Mouse (Mus musculus) forebrain, postnatal 0 days (tissue): ENCODE measurements around the gene Ugt2a1. TPM values are rescaled to one million over a fixed set of nuclear protein-coding genes. Genes with fewer than 3 reads are reported as not detected.
"Not testable (repeated sequence)": the region's sequence is repeated elsewhere in the genome, so short reads cannot be mapped to it uniquely, and the experiment has no call there.

Experiments used
- ATAC-seq: fragments of 200-750 bp; cut with Nextera tagmentation; 2 replicates; pipeline ENCODE4 v1.8.0; 2017; ENCODE audit warnings: mild to moderate bottlenecking, moderate library complexity
- DNase-seq: peaks from one replicate; pipeline ENCODE4 v3.0.0-alpha.2; 2015
- H3K27ac ChIP-seq: fragments of 300-500 bp; sonication (generic); 2 replicates; pipeline ENCODE4 v1.5.1; 2014; ENCODE audit warnings: low read depth, mild to moderate bottlenecking, antibody characterized with exemption, low read length, moderate library complexity, mixed read lengths
- H3K27me3 ChIP-seq: fragments of 300-500 bp; sonication (generic); 2 replicates; pipeline ENCODE4 v1.6.1; 2014; ENCODE audit warnings: mild to moderate bottlenecking, low read length, mixed read lengths; ENCODE audit not compliant: insufficient read depth
- H3K36me3 ChIP-seq: fragments of 300-500 bp; sonication (generic); 2 replicates; pipeline ENCODE4 v1.6.1; 2014; ENCODE audit warnings: mild to moderate bottlenecking, moderate library complexity; ENCODE audit not compliant: insufficient read depth
- H3K4me1 ChIP-seq: fragments of 300-500 bp; sonication (generic); 2 replicates; pipeline ENCODE4 v1.6.1; 2014; ENCODE audit warnings: antibody characterized with exemption; ENCODE audit not compliant: insufficient read depth
- H3K4me2 ChIP-seq: fragments of 300-500 bp; sonication (generic); 2 replicates; pipeline ENCODE4 v1.6.1; 2014; ENCODE audit warnings: low read depth, mild to moderate bottlenecking, moderate library complexity
- H3K4me3 ChIP-seq: fragments of 300-500 bp; sonication (generic); 2 replicates; pipeline ENCODE4 v1.5.1; 2014; ENCODE audit warnings: low read depth, low read length, mixed read lengths
- H3K9ac ChIP-seq: fragments of 300-500 bp; sonication (generic); 2 replicates; pipeline ENCODE4 v1.6.1; 2014; ENCODE audit warnings: mild to moderate bottlenecking
- H3K9me3 ChIP-seq: fragments of 300-500 bp; sonication (generic); 2 replicates; pipeline ENCODE4 v1.6.1; 2016; ENCODE audit warnings: low read length
- CTCF ChIP-seq: sonication (generic); IDR thresholded peaks from 2 replicates; pipeline ENCODE4 v1.5.1; 2016; ENCODE audit warnings: antibody characterized with exemption, control low read depth, low read depth
- WGBS: fragments of 180-500 bp; shearing (Covaris S2); extraction: QIAGEN DNeasy Blood & Tissue Kit; methylation state at CpG from one replicate; pipeline ENCODE4 v1.1.7; 2014; 5-methylcytosine and 5-hydroxymethylcytosine counted together
- polyA plus RNA-seq: library from polyadenylated mRNA; unstranded; fragments of >200 nt; fragmentation: Nextera tagmentation; extraction: Ambion mirVana; gene quantifications from 2 replicates; pipeline ENCODE4 v1.2.1, GENCODE M21; 2015
- total RNA-seq: library from RNA; depleted of rRNA; stranded (reverse); fragments of >200 nt; gene quantifications from 2 replicates; pipeline ENCODE4 v1.2.3, GENCODE M21; 2014; rRNA removed

Gene Ugt2a1
- total and polyA plus RNA-seq, 2 experiments from 2014 or later, result not detected

DNA sequence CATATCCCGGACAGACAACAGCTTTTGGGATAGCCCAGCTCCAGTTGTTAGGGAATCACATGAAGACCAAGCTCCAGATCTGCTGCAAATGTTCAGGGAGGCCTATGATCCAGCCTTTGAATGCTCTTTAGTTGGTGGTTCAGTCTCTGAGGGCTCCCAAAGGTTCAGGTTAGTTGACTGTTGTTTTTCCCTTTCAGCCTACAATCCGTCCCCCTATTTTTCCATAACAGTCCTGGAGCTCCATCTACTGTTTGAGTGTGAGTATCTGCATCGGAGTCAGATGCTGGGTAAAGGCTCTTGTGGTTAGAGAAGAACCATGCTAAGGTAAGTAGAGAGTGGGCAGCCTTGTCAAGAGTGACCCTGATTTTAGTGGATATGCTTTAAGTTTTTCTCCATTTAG, 54.4 kb downstream of the Ugt2a1 start:
- whole genome bisulfite sequencing, result 48% methylated on average over 3 of the region's 3 CpGs
- peak; percentile 53 for TF ChIP-seq CTCF

DNA sequence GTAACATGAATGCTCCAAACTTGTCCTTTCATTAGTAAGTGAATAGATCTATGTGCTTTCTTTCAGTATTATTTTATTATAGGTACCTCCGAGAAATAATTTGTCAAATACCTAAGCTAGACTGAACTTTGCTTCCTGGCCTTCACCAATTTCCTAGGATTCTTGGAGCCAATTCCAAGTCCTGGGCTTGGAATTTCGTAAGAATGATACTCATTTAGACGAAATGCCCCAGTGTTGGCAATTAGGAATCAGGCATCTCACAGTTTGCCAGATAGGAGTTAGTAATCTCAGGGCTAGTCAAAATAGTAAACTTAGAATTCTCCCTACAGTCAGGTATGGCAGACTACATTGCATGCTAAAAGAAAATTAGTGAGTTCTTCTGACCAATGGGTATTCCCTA, 65.0 kb downstream of the Ugt2a1 start:
- Histone ChIP-seq H3K4me2 (no peak overlapping the region), H3K4me3 (no peak overlapping the region), H3K27me3 (no peaks in the 10 kb centered on the region), H3K27ac (no peak overlapping the region), H3K9ac (no peak overlapping the region), H3K9me3 (no peaks in the 10 kb centered on the region), H3K36me3 (no peaks in the 10 kb centered on the region), H3K4me1 (no peaks in the 10 kb centered on the region)
- 89% methylated on average over 3 of the region's 3 CpGs for WGBS
- no peak for DNase-seq
- no peak for ATAC-seq
- TF ChIP-seq CTCF, result no peak

More for the DNA sequence above, 54.4 kb downstream of the Ugt2a1 start:
- Histone ChIP-seq H3K9me3 (no peaks in the 10 kb centered on the region), H3K9ac (no peak overlapping the region), H3K4me3 (no peak overlapping the region), H3K36me3 (no peaks in the 10 kb centered on the region), H3K4me2 (no peak overlapping the region), H3K27ac (no peak overlapping the region), H3K27me3 (no peaks in the 10 kb centered on the region), H3K4me1 (no peaks in the 10 kb centered on the region)
- ATAC-seq (peak; percentile 29; the same call in 1 of the 2 replicates), DNase-seq (peak; percentile 13)

DNA sequence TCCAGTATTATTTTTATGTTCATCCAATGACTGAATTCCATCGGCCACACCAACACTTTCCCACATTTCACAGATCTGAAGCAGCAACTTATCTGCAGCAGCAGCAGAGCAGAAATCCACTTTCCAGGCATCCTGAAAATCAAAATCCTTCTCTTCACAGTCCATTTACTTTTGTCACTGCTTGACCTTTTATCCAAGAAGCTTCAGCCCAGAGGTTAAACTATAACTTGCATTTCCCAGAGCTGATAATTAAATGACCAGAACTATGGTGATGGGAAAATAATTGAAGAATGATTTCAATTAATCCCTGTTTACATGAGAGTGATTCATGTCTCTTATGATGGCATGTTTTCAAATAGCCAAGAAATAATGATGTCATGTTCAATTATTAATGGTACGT, 66.6 kb downstream of the Ugt2a1 start, which contains the start of gene Ugt2b38:
Ugt2b38 (minus strand) TSS at position 163 of the 400 bp plus-strand sequence.
- H3K4me3 ChIP-seq, ATAC-seq, H3K4me2 ChIP-seq, H3K36me3 ChIP-seq, H3K9me3 ChIP-seq, H3K27ac ChIP-seq, H3K9ac ChIP-seq, DNase-seq, H3K27me3 ChIP-seq, H3K4me1 ChIP-seq: not testable (repeated sequence)
- 93% methylated on average over 1 of the region's 2 CpGs for WGBS

Other genes with a start within 250 kb of the Ugt2a1 start
- gene Ugt2b37, start 236.1 kb downstream of the Ugt2a1 start, total RNA-seq, result not detected in 2 replicates
- not detected in 2 replicates for gene Ugt2b37, start 236.1 kb downstream of the Ugt2a1 start, polyA plus RNA-seq
- gene Ugt2a3, start 153.7 kb downstream of the Ugt2a1 start, total RNA-seq, result not detected in 2 replicates
- not detected in 2 replicates for gene Ugt2a3, start 153.7 kb downstream of the Ugt2a1 start, polyA plus RNA-seq
- gene Ugt2b38, start 66.7 kb downstream of the Ugt2a1 start, total RNA-seq, result not detected in 2 replicates
- gene Ugt2b38, start 66.7 kb downstream of the Ugt2a1 start, polyA plus RNA-seq, result not detected in 2 replicates
- 0.08 TPM in 1 of 2 replicates, not detected in the other for gene Ugt2a2, start 8.6 kb downstream of the Ugt2a1 start, total RNA-seq
- not detected in 2 replicates for gene Ugt2a2, start 8.6 kb downstream of the Ugt2a1 start, polyA plus RNA-seq
- not detected in 2 replicates for gene Gm43638, start 4.1 kb downstream of the Ugt2a1 start, total RNA-seq
- gene Gm43638, start 4.1 kb downstream of the Ugt2a1 start, polyA plus RNA-seq, result not detected in 2 replicates
- not detected in 2 replicates for gene Sult1b1, start 47.3 kb upstream of the Ugt2a1 start, total RNA-seq
- not detected in 2 replicates for gene Sult1b1, start 47.3 kb upstream of the Ugt2a1 start, polyA plus RNA-seq
- gene Sult1d1, start 78.2 kb upstream of the Ugt2a1 start, total RNA-seq, result 0.08 TPM in 1 of 2 replicates, not detected in the other
- gene Sult1d1, start 78.2 kb upstream of the Ugt2a1 start, polyA plus RNA-seq, result 0.11 TPM in 1 of 2 replicates, not detected in the other
- not detected in 2 replicates for gene Sult1e1, start 100.7 kb upstream of the Ugt2a1 start, total RNA-seq
- gene Sult1e1, start 100.7 kb upstream of the Ugt2a1 start, polyA plus RNA-seq, result not detected in 2 replicates
- not detected in 2 replicates for gene Csn1s1, start 175.3 kb upstream of the Ugt2a1 start, total RNA-seq
- gene Csn1s1, start 175.3 kb upstream of the Ugt2a1 start, polyA plus RNA-seq, result not detected in 2 replicates
- gene Csn2, start 208.8 kb upstream of the Ugt2a1 start, total RNA-seq, result not detected in 2 replicates
- not detected in 2 replicates for gene Csn2, start 208.8 kb upstream of the Ugt2a1 start, polyA plus RNA-seq